Mouse (Mus musculus): ENCODE data around the gene Riiad1. TPM values are rescaled to one million over a fixed set of nuclear protein-coding genes. Genes with fewer than 3 reads are reported as not detected.

Riiad1 gene
- total and polyA plus RNA-seq, 2 experiments from 2014 or later, result 4.3 TPM; not detected in 1

DNA sequence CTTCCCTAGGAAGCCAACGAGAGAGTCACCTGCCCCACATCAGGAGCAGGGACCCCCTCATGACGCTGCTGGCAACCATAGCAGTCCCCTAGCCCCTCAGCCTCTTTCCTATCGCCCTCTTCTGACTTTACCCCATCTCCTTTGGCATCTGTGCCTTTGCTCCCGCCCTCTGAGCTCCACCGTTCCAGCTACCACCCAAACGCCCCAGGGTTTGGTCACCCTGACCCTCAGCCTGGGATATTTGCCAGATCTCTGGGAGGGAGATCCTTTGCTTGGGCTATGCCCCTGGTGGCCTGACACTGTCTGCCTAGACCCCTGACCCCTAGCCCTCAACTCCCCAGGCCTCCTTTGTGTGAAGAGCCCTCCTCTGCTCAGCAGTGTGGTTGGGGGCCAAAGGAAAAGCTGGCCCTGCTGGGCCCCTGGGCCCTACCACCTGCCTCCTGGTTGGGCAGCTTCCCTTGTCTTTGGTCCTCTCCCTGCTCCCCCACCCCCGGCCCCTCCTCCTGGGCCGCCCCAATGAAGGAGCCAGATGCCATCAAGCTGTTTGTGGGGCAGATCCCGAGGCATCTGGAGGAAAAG lies 1.5 kb downstream of the Riiad1 start:
- Histone ChIP-seq H3K4me1 (ENCODE audit: control insufficient read depth, insufficient read depth) (peaks cover 14% of the 10 kb centered on the region; the same call in 1 of the 2 replicates), H3K27me3 (ENCODE audit: control insufficient read depth, insufficient read depth, low read length) (peaks cover 31% of the 10 kb centered on the region), H3K4me2 (ENCODE audit: low read depth, low read length) (no peak overlapping the region), H3K9me3 (replicated peaks; ENCODE audit: control insufficient read depth, low read length) (no peaks in the 10 kb centered on the region), H3K27ac (ENCODE audit: low read depth) (no peak overlapping the region), H3K4me3 (ENCODE audit: low read depth, low read length) (no peak overlapping the region), H3K36me3 (replicated peaks; ENCODE audit: control insufficient read depth, insufficient read depth, low read length) (no peaks in the 10 kb centered on the region), H3K9ac (replicated peaks; ENCODE audit: low read depth, low read length) (no peak overlapping the region)
- no peak for ATAC-seq (ENCODE audit: insufficient read depth, low read depth)
- 19% methylated on average over 9 of the region's 9 CpGs for WGBS
- no peak for DNase-seq (ENCODE audit: low spot score)
- TF ChIP-seq EP300 (IDR thresholded peaks at IDR 0.05; ENCODE audit: low read depth) (no peak), CTCF (IDR thresholded peaks at IDR 0.05; ENCODE audit: low read depth) (no peak)

GRCm38 (mm10) chr3:94477981-94478422 lies 2.1 kb downstream of the Riiad1 start, which contains the start of gene Celf3:
Gene Celf3, plus strand, starts transcription at chr3:94478295.
- no peaks in the 10 kb centered on the region for H3K36me3 ChIP-seq (replicated peaks; ENCODE audit: control insufficient read depth, insufficient read depth, low read length)
- peaks cover 15% of the 10 kb centered on the region; the same call in 1 of the 2 replicates for H3K4me1 ChIP-seq (ENCODE audit: control insufficient read depth, insufficient read depth)
- H3K27ac ChIP-seq (ENCODE audit: low read depth), result no peak within 1 kb of the TSS
- TF ChIP-seq EP300 (IDR thresholded peaks at IDR 0.05; ENCODE audit: low read depth) (no peak), CTCF (IDR thresholded peaks at IDR 0.05; ENCODE audit: low read depth) (no peak)
- H3K4me3 ChIP-seq (ENCODE audit: low read depth, low read length), result no peak within 1 kb of the TSS
- WGBS, result 4% methylated on average over 14 of the region's 14 CpGs
- no peak for ATAC-seq (ENCODE audit: insufficient read depth, low read depth)
- H3K27me3 ChIP-seq (ENCODE audit: control insufficient read depth, insufficient read depth, low read length), result peaks cover 31% of the 10 kb centered on the region
- no peaks in the 10 kb centered on the region for H3K9me3 ChIP-seq (replicated peaks; ENCODE audit: control insufficient read depth, low read length)
- no peak within 1 kb of the TSS for H3K4me2 ChIP-seq (ENCODE audit: low read depth, low read length)
- DNase-seq (ENCODE audit: low spot score), result no peak
- H3K9ac ChIP-seq (replicated peaks; ENCODE audit: low read depth, low read length), result no peak within 1 kb of the TSS

DNA sequence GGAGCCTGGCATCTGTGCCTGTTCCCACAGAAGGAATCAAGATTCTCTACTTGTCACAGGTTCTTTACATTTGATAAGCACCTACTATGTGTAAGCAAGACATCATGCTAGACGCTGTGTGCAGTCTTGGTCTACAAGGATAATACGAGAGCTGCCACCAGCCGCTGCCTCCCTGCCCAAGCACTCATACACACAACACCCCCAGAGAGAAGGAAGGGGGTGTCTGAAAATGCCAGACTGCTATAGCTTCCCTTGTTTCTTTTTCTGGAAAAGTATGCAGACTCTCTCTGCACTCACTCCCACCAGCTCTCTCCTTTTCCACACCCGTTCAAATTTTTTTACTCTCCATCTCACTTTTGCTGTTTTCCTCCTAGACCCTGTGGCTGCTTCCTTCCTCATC lies 2.7 kb downstream of the Riiad1 start:
- Histone ChIP-seq H3K4me2 (ENCODE audit: low read depth, low read length) (no peak overlapping the region), H3K4me1 (ENCODE audit: control insufficient read depth, insufficient read depth) (peaks cover 15% of the 10 kb centered on the region; the same call in 1 of the 2 replicates), H3K9me3 (replicated peaks; ENCODE audit: control insufficient read depth, low read length) (no peaks in the 10 kb centered on the region), H3K4me3 (ENCODE audit: low read depth, low read length) (no peak overlapping the region), H3K36me3 (replicated peaks; ENCODE audit: control insufficient read depth, insufficient read depth, low read length) (no peaks in the 10 kb centered on the region), H3K9ac (replicated peaks; ENCODE audit: low read depth, low read length) (no peak overlapping the region), H3K27me3 (ENCODE audit: control insufficient read depth, insufficient read depth, low read length) (peaks cover 31% of the 10 kb centered on the region), H3K27ac (ENCODE audit: low read depth) (no peak overlapping the region)
- TF ChIP-seq EP300 (IDR thresholded peaks at IDR 0.05; ENCODE audit: low read depth) (no peak), CTCF (IDR thresholded peaks at IDR 0.05; ENCODE audit: low read depth) (no peak)
- WGBS, result 52% methylated on average over 4 of the region's 4 CpGs
- DNase-seq (ENCODE audit: low spot score) (no peak), ATAC-seq (ENCODE audit: insufficient read depth, low read depth) (no peak)

DNA sequence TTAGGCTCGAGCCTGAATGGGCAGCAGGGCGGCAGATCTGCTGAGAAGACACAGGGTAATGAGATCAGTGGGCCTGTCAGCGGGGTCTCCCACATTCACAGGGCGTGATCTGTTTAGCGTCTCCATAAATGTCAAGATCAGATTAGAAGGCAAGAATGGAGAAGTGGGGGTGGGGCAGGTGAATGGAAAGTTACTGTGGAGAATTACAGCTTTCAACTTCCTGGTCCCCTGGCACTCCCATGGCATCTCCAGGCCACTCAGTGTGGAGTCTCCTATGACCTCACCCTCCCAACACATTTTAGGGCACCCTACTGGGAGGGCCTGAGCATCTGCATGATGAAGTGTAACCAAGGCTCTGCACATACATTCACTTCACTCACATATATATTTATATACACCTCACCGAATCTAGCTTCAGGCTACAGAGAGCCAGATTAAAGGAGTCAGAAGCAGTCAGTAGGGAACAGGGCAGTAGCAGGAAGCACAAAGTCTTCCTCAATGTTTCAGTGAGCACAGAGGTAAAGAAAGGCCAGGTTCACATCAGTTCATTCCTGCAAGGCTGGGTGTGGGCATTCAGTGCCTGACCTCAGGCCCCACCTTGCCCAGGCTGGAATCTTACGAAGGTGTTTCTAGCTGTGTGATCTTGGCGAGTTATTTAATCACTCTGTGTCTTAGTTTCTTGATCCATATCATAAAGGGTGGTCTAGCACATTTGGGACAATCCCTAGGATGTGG lies 3.7 kb downstream of the Riiad1 start:
- WGBS, result 55% methylated on average over 8 of the region's 8 CpGs
- no peak overlapping the region for H3K27ac ChIP-seq (ENCODE audit: low read depth)
- DNase-seq (ENCODE audit: low spot score), result no peak
- TF ChIP-seq CTCF (IDR thresholded peaks at IDR 0.05; ENCODE audit: low read depth) (no peak), EP300 (IDR thresholded peaks at IDR 0.05; ENCODE audit: low read depth) (no peak)
- peaks cover 14% of the 10 kb centered on the region; the same call in 1 of the 2 replicates for H3K4me1 ChIP-seq (ENCODE audit: control insufficient read depth, insufficient read depth)
- no peak for ATAC-seq (ENCODE audit: insufficient read depth, low read depth)
- no peak overlapping the region for H3K4me3 ChIP-seq (ENCODE audit: low read depth, low read length)
- H3K9ac ChIP-seq (replicated peaks; ENCODE audit: low read depth, low read length), result no peak overlapping the region
- H3K9me3 ChIP-seq (replicated peaks; ENCODE audit: control insufficient read depth, low read length), result no peaks in the 10 kb centered on the region
- no peaks in the 10 kb centered on the region for H3K36me3 ChIP-seq (replicated peaks; ENCODE audit: control insufficient read depth, insufficient read depth, low read length)
- peaks cover 31% of the 10 kb centered on the region for H3K27me3 ChIP-seq (ENCODE audit: control insufficient read depth, insufficient read depth, low read length)
- no peak overlapping the region for H3K4me2 ChIP-seq (ENCODE audit: low read depth, low read length)

GRCm38 (mm10) chr3:94473567-94474232 lies 6.4 kb downstream of the Riiad1 start:
- Histone ChIP-seq H3K9me3 (replicated peaks; ENCODE audit: control insufficient read depth, low read length) (no peaks in the 10 kb centered on the region), H3K36me3 (replicated peaks; ENCODE audit: control insufficient read depth, insufficient read depth, low read length) (no peaks in the 10 kb centered on the region), H3K4me1 (ENCODE audit: control insufficient read depth, insufficient read depth) (peaks cover 14% of the 10 kb centered on the region; the same call in 1 of the 2 replicates), H3K4me2 (ENCODE audit: low read depth, low read length) (no peak overlapping the region), H3K4me3 (ENCODE audit: low read depth, low read length) (no peak overlapping the region), H3K27ac (ENCODE audit: low read depth) (no peak overlapping the region), H3K9ac (replicated peaks; ENCODE audit: low read depth, low read length) (no peak overlapping the region), H3K27me3 (ENCODE audit: control insufficient read depth, insufficient read depth, low read length) (peaks cover 7% of the 10 kb centered on the region)
- ATAC-seq (ENCODE audit: insufficient read depth, low read depth) (no peak), DNase-seq (ENCODE audit: low spot score) (no peak)
- 28% methylated on average over 5 of the region's 5 CpGs for WGBS
- TF ChIP-seq CTCF (IDR thresholded peaks at IDR 0.05; ENCODE audit: low read depth) (no peak), EP300 (IDR thresholded peaks at IDR 0.05; ENCODE audit: low read depth) (no peak)

Measured in heart, postnatal 0 days (tissue).